In genomic region chr19:10190796-10191195, GRCm38 (mm10) we compare ENCODE assay signal across 8 mouse cellular contexts. TPM values are rescaled to one million over a fixed set of nuclear protein-coding genes. Genes with fewer than 3 reads are reported as not detected.
DNase-seq lines count a peak whose midpoint lies in the region; ATAC-seq and TF ChIP-seq lines count a peak whose summit lies in the region.

No protein-coding gene starts in this region.

- no peak for TF ChIP-seq EP300 in liver, embryonic 14.5 days (IDR thresholded peaks at IDR 0.05; ENCODE audit: low read depth)

- TF ChIP-seq CTCF in liver, embryonic 14.5 days (IDR thresholded peaks at IDR 0.05; ENCODE audit: low read depth) = peak; percentile 87

- 49% methylated on average over 2 of the region's 2 CpGs for WGBS in midbrain, embryonic 14.5 days
- 53% methylated on average over 2 of the region's 2 CpGs for WGBS in midbrain, embryonic 16.5 days
- WGBS in liver, embryonic 14.5 days (ENCODE audit: insufficient replicate concordance) = 30% methylated on average over 2 of the region's 2 CpGs

- no peak overlapping the region for H3K27ac ChIP-seq in midbrain, embryonic 14.5 days (replicated peaks; ENCODE audit: low read depth, low read length)
- H3K27ac ChIP-seq in midbrain, embryonic 16.5 days (ENCODE audit: low read length) = no peak overlapping the region
- H3K27ac ChIP-seq in liver, embryonic 14.5 days = no peak overlapping the region

- no peak overlapping the region for H3K4me3 ChIP-seq in midbrain, embryonic 14.5 days (replicated peaks; ENCODE audit: low read depth, low read length)
- H3K4me3 ChIP-seq in midbrain, embryonic 16.5 days (ENCODE audit: low read depth, low read length) = no peak overlapping the region
- no peak overlapping the region for H3K4me3 ChIP-seq in liver, embryonic 14.5 days (ENCODE audit: insufficient read depth in 1 of 2, low read depth in 2 of 2, low read length in 2 of 2)

- H3K9me3 ChIP-seq in midbrain, embryonic 14.5 days (ENCODE audit: control insufficient read depth, low read length) = no peaks in the 10 kb centered on the region
- H3K9me3 ChIP-seq in midbrain, embryonic 16.5 days (replicated peaks; ENCODE audit: control insufficient read depth, low read length, poor library complexity, severe bottlenecking) = no peaks in the 10 kb centered on the region
- no peaks in the 10 kb centered on the region for H3K9me3 ChIP-seq in liver, embryonic 14.5 days (ENCODE audit: control insufficient read depth, low read length)

- H3K4me1 ChIP-seq in midbrain, embryonic 14.5 days (ENCODE audit: control insufficient read depth, insufficient read depth, low read length) = peaks cover 3% of the 10 kb centered on the region; the same call in 1 of the 2 replicates
- H3K4me1 ChIP-seq in midbrain, embryonic 16.5 days (ENCODE audit: control insufficient read depth, insufficient read depth, low read length) = peaks cover 7% of the 10 kb centered on the region
- H3K4me1 ChIP-seq in liver, embryonic 14.5 days (replicated peaks; ENCODE audit: control insufficient read depth in 2 of 2, insufficient read depth in 2 of 2, low read length in 1 of 2) = peaks cover 0 to 6% of the 10 kb centered on the region in 2 experiments; a peak in 2 of 4 replicates

- H3K27me3 ChIP-seq in midbrain, embryonic 14.5 days (ENCODE audit: control insufficient read depth, insufficient read depth, low read length) = no peaks in the 10 kb centered on the region
- no peaks in the 10 kb centered on the region for H3K27me3 ChIP-seq in midbrain, embryonic 16.5 days (ENCODE audit: control insufficient read depth, insufficient read depth, low read depth, low read length)
- H3K27me3 ChIP-seq in liver, embryonic 14.5 days (ENCODE audit: control insufficient read depth, insufficient read depth, low read length) = no peaks in the 10 kb centered on the region

- peak; percentile 83 for DNase-seq in midbrain, embryonic 14.5 days
- peak; percentile 79 for DNase-seq in brain, adult 2 months (ENCODE audit: low read depth, low spot score)
- DNase-seq in frontal cortex, postnatal 14 days (ENCODE audit: low spot score in 2 of 2) = peak; percentile 70 to 73
- peak; percentile 83 for DNase-seq in kidney, adult 9 months
- peak in 1 of 3 experiments; percentile 60 for DNase-seq in liver, embryonic 14.5 days (ENCODE audit: low read depth in 3 of 3, low spot score in 3 of 3)
- DNase-seq in right cerebral cortex, postnatal 10 days (ENCODE audit: low spot score in 2 of 2) = peak; percentile 84 to 88

- no peak overlapping the region for H3K9ac ChIP-seq in midbrain, embryonic 14.5 days (replicated peaks; ENCODE audit: low read length)
- no peak overlapping the region for H3K9ac ChIP-seq in midbrain, embryonic 16.5 days (ENCODE audit: low read depth, low read length)
- no peak overlapping the region for H3K9ac ChIP-seq in liver, embryonic 14.5 days (replicated peaks)

- peaks cover 99% of the 10 kb centered on the region for H3K36me3 ChIP-seq in midbrain, embryonic 14.5 days (ENCODE audit: control insufficient read depth, insufficient read depth, low read length)
- H3K36me3 ChIP-seq in midbrain, embryonic 16.5 days (ENCODE audit: control insufficient read depth, insufficient read depth, low read length) = peaks cover 75% of the 10 kb centered on the region
- H3K36me3 ChIP-seq in liver, embryonic 14.5 days (replicated peaks; ENCODE audit: control insufficient read depth, insufficient read depth, low read depth) = peaks cover 72% of the 10 kb centered on the region

- no peak; the same call in 1 of the 2 replicates for ATAC-seq in midbrain, embryonic 14.5 days (ENCODE audit: low FRiP score, low TSS enrichment)
- ATAC-seq in midbrain, embryonic 16.5 days = no peak
- no peak for ATAC-seq in liver, embryonic 14.5 days (ENCODE audit: insufficient read depth)
- ATAC-seq in monocyte, adult 5-6 weeks (replicated peaks; ENCODE audit: insufficient number of reproducible peaks, low FRiP score, low TSS enrichment, poor library complexity, severe bottlenecking) = no peak

- no peak overlapping the region for H3K4me2 ChIP-seq in midbrain, embryonic 14.5 days (ENCODE audit: low read length)
- no peak overlapping the region for H3K4me2 ChIP-seq in midbrain, embryonic 16.5 days (ENCODE audit: low read length)
- H3K4me2 ChIP-seq in liver, embryonic 14.5 days (ENCODE audit: low read depth) = no peak overlapping the region

RNA-seq across cellular contexts. Expression of gene Fads1, which starts 8.1 kb away (rescaled TPM):
- 125 and 152 TPM in 2 replicates for polyA plus RNA-seq in midbrain, embryonic 14.5 days (2014; fragmentation: Nextera tagmentation; extraction: Ambion mirVana)
- 181 and 190 TPM in 2 replicates for polyA plus RNA-seq in midbrain, embryonic 16.5 days (2015; fragmentation: Nextera tagmentation; extraction: Ambion mirVana)
- polyA plus RNA-seq in liver, embryonic 14.5 days (2012; rRNA removed) = 27.3 and 32.1 TPM in 2 replicates
- polyA plus RNA-seq in liver, embryonic 14.5 days (2014; fragmentation: Nextera tagmentation; extraction: Ambion mirVana) = 45.2 and 50.5 TPM in 2 replicates
- total RNA-seq in monocyte, adult 5-6 weeks (2017) = 2.2 to 5.1 TPM (median 2.3 TPM) in 3 replicates

RNA-seq across cellular contexts. Expression of gene Tmem258, which starts 13.0 kb away (rescaled TPM):
- polyA plus RNA-seq in midbrain, embryonic 14.5 days (2014; fragmentation: Nextera tagmentation; extraction: Ambion mirVana) = 363 and 446 TPM in 2 replicates
- polyA plus RNA-seq in midbrain, embryonic 16.5 days (2015; fragmentation: Nextera tagmentation; extraction: Ambion mirVana) = 278 and 290 TPM in 2 replicates
- 78.6 and 107 TPM in 2 replicates for polyA plus RNA-seq in liver, embryonic 14.5 days (2012; rRNA removed)
- polyA plus RNA-seq in liver, embryonic 14.5 days (2014; fragmentation: Nextera tagmentation; extraction: Ambion mirVana) = 397 and 402 TPM in 2 replicates
- total RNA-seq in monocyte, adult 5-6 weeks (2017) = 129 to 133 TPM (median 132 TPM) in 3 replicates

RNA-seq across cellular contexts. Expression of gene Fen1, which starts 13.2 kb away (rescaled TPM):
- 24.8 and 31.0 TPM in 2 replicates for polyA plus RNA-seq in midbrain, embryonic 14.5 days (2014; fragmentation: Nextera tagmentation; extraction: Ambion mirVana)
- polyA plus RNA-seq in midbrain, embryonic 16.5 days (2015; fragmentation: Nextera tagmentation; extraction: Ambion mirVana) = 19.5 and 21.9 TPM in 2 replicates
- polyA plus RNA-seq in liver, embryonic 14.5 days (2012; rRNA removed) = 53.1 and 75.8 TPM in 2 replicates
- 131 and 145 TPM in 2 replicates for polyA plus RNA-seq in liver, embryonic 14.5 days (2014; fragmentation: Nextera tagmentation; extraction: Ambion mirVana)
- total RNA-seq in monocyte, adult 5-6 weeks (2017) = 31.8 to 42.7 TPM (median 41.9 TPM) in 3 replicates

RNA-seq across cellular contexts. Expression of gene Myrf, which starts 49.8 kb away (rescaled TPM):
- 0.49 and 0.75 TPM in 2 replicates for polyA plus RNA-seq in midbrain, embryonic 14.5 days (2014; fragmentation: Nextera tagmentation; extraction: Ambion mirVana)
- polyA plus RNA-seq in midbrain, embryonic 16.5 days (2015; fragmentation: Nextera tagmentation; extraction: Ambion mirVana) = 0.57 and 0.82 TPM in 2 replicates
- 6.4 and 9.1 TPM in 2 replicates for polyA plus RNA-seq in liver, embryonic 14.5 days (2012; rRNA removed)
- 3.5 and 3.7 TPM in 2 replicates for polyA plus RNA-seq in liver, embryonic 14.5 days (2014; fragmentation: Nextera tagmentation; extraction: Ambion mirVana)
- total RNA-seq in monocyte, adult 5-6 weeks (2017) = 0.10 to 2.3 TPM in 2 of 3 replicates, not detected in the other
